Mouse (Mus musculus): Measurements from ENCODE around the gene Tjp1.
A peak's percentile ranks its signal among the peaks of the same experiment; 100 is the strongest.

The Tjp1 gene

DNA sequence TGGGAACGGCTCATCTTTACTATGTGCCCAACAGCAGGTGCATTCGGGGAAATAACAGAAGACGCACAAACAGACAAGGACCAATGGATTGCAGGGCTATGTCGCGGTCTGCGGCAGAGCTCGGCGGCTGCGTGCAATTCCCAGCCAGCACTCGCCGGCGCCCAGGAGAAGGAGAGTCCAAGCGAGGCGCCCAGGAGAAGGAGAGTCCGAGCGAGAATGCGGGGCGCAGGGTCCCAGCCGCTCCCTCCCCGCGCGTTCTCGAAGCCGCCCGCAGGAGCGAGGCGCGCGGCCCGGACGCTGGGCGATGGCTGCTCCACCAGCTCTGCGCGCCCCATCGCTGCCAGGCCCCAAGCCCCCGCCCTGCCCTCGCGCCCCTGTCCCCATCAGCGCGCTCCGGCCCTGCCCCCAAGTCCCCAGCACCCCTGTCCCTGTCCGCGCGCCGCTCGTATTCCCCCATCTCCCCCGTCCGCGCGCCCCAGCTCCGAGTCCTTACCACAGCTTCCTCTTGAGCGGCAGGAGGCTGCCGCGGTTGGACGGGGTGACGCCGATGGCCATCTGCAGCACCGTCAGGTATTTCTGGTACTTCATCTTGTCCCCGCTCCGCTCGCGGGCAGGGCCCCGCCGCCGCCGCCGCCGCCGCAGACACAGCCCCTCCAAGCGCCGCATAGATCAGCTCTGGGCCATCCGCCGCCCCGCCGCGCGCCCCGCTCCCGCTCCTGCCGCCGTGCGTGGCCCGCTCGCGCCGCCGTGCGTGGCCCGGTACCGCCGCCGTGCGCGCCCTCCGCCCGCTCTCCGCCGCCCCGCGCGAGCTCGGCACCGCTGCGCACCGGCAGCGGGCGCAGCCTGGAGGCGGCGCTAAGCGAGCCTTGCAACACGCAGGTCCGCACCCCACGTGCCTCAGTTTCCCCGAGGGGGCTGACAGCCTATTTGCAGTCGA lies at the start of gene Tjp1:
TSS of gene Tjp1 (minus strand) at position 711 of the 937 bp plus-strand sequence.
- no peak for DNase-seq (ENCODE audit: low spot score in 2 of 2)

DNA sequence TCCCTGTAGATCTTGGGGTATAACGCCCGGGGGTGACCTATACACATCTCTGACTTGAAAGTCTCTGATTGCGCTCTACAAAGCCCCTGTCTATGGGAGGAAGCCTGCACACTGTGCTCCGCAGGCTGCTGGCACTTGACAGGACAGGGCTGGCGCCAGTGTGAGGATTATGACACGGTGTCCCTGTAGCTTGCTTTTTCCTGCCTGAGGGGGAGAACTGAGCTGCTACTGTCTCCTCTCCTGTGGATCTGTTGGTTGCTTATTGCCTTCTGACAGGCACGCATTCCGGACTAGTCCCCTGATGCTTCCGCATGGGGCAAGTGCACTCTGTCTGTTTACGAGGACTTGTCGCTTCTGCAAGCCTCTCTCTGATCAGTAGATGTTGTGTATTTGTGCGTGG lies 49.5 kb upstream of the Tjp1 start:
- DNase-seq (ENCODE audit: low spot score in 2 of 2), result no peak

DNA sequence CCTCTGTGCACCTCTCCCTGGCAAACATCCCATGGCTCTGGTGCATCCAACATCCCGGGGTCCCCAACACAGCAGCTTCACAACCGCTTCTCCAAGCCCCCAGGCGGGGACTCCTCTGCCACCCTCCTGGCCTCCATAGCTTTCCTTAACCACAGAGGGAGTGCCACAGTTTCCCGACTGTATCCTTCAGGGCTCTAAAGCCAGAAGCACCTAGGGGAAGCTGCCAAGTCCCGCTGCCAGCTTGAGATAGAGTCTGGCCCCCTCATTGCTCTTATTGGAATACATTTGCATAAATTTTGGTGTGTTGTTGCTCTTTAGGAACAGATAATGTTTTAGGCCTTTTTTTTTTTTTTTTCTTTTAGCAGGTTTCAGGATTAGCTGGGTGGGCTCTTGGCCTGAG lies 45.1 kb upstream of the Tjp1 start:
- DNase-seq (ENCODE audit: low spot score in 2 of 2), result no peak

DNA sequence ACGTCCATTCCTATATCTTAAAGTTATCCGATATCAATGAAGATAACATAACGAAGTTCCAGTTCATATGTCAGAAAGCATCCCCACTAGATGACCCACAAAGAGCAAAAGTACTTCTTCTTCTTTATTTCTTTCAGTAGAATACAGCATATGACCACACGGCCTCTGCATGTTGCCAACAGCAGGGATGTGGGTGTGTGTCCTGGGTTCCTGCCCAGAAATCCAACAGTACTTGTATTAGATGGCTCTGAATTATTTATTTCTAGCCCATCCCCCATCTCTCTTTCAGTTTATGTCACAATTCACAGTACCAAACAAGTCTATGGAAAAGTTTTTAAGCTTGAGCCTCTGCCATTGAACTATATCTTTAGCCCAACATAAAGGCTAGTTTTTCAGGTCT lies 43.1 kb upstream of the Tjp1 start:
- no peak for DNase-seq (ENCODE audit: low spot score in 2 of 2)

DNA sequence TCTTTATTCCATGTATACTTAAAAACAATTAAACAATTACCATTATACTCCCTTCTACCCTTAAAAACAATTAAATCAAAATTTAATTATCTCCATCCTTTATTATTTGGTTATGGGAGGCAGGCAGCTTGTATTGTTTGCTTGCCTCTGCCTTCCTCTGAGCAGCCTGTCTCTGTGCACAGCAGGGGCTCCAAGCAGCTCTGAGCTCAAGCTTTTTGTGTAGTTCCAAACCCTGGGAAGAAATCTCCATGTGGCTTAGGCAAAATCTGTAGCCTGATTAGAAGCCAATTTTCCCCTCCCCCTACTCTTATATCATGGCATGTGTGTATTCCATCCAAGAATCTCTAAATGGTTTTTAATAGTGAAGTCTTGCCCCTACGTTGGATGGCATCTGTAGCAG lies 28.4 kb upstream of the Tjp1 start:
- DNase-seq (ENCODE audit: low spot score in 2 of 2), result no peak

DNA sequence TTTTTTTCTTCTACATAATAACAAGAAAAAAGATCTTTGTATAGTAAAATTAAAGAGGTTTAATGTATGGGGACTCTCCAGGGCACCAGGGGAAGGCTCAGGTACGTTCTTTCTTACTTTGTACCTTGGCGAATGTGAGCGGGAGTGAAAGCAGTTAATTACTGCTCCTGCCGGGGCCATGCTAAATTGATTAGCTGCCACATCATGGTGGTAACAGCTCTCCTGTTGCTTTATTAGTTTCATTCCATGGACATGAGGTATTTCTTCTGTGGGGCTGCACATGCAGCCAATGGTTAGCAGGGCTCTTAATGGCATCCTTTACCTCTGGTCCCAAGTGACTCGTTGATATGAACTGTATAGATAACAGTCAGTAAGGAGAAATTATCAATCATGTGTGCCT lies 18.2 kb upstream of the Tjp1 start:
- DNase-seq (ENCODE audit: low spot score in 2 of 2), result no peak

DNA sequence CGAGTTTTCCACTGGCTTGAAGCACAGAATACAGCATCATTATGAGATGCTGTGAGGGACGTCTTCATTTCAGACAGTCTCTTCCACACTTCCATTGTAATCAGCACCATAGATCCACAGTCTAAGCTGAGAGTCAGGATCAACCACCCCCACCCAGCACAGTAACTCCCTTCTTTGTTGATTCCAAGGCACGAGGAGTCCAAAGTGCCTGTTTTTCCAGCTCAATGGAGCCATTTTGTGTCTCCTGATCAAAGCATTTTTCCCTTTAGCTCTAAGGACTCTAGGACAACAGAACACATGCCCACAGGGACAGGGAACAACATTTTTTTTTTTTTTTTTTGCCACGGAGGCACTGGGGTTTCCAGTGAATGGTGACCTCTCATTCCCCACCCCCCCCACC lies 5.1 kb upstream of the Tjp1 start:
- DNase-seq (ENCODE audit: low spot score in 2 of 2), result no peak

DNA sequence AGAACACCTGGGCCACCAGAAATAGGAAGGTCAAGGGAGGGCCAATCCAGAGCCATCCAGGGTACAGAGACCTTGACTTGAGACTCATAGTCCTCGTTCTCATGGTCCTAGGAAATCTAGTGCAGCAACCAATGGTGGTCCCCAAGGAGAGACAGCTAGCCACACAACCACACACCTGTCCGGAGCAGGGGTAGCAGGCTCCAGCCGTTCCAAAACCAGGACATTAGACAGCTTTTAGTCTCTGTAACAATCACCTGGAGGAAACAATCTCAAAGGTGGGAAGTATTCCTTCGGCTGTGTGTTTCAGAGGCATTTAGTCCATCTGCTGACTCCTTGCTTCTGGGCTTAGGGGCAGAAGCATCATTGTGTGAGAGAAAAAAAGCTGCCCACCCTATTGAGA lies 4.5 kb downstream of the Tjp1 start:
- no peak for DNase-seq (ENCODE audit: low spot score in 2 of 2)

DNA sequence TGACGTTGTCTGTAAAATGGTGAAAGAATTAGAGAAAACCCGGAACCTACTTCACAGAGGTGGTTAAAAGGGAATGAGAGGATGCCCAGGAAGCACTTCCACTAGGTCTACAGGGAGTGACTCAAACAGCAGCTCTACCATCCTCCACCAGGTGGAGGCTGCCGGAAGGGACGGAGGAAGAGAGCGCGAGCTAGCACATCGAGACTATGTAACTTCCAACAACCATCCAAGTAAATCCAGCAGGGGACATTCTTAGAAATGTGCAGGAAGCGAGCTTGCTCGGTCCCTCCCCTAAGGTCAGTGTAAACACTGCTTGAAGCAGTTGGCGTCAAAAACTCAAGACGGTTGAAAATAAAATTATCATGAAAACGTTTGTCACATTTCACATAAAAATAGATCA lies 5.1 kb downstream of the Tjp1 start:
- DNase-seq (ENCODE audit: low spot score in 2 of 2), result no peak

DNA sequence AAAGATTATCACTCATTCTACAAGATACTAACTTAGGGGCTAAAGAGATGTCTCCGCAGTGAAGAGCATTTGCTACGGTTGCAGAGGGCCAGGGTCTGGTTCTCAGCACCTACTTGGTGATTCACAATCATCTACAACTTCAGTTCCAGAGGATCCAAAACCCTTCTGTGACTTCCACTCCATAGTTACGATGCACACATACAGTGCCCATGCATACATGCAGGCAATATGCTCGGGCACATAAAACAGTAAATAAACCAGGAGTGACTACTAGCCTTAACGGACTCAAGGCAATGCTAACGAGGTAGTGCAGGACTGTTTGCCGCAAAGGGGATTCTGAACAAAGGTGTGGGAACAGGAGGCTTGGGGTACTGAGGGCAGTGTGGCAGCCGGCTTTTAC lies 7.0 kb downstream of the Tjp1 start:
- DNase-seq (ENCODE audit: low spot score in 2 of 2), result no peak

DNA sequence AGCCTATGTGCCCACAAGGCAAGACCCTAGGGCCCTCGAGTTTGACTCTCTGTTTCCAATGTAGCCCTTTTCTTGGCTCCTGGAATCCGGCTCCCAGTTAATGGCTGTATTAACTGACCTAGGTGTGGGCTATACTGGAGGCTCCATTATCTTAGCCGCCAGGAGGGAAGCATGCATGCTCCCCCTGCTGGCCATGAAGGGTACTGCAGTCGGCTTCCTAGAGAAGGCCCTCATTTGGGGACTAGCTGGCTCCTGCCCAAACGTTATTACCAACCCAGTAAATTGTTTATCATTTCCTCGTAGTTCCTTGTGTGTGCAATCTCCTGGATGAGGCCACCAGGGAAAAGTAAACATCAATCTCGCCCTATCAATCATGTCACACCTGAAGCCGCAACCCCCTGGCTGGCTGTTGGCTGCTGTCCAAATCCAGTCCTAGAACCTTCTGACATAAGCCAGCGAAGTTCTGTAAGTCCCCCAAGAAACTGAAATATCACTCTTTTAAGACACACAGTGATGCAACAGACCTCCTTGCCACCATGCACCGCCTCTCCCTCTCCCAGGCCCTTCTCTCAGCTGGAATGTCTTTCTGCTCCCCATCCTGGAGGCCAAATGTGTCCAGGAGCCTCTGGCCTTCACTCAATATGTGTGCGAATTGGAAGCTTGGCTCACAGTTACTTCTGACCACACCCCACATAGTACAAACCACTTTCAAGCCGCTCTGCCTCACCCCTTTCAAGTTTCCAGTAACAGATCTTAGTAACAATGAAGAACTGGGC lies 7.6 kb downstream of the Tjp1 start:
- peak in 1 of 2 experiments; percentile 55 for DNase-seq (ENCODE audit: low spot score in 2 of 2)

DNA sequence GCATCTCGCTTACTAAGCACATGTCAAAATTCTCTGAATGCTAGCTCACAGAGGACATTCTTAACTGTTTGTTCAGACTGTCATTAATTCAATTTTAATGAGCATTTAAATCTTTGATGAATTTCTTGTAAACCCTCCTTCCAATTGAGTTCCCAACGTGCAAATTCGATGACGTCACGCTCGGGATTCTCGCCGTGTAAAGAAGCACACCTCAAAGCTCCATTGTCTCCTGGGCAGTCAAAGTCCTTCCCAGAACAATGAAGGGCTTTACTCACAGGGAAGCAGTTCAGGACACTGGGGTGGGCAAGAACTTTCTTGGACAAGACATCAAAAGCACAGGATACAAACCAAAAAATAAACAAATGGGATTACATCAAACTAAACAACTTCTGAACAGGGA lies 10.7 kb downstream of the Tjp1 start:
- no peak for DNase-seq (ENCODE audit: low spot score in 2 of 2)

DNA sequence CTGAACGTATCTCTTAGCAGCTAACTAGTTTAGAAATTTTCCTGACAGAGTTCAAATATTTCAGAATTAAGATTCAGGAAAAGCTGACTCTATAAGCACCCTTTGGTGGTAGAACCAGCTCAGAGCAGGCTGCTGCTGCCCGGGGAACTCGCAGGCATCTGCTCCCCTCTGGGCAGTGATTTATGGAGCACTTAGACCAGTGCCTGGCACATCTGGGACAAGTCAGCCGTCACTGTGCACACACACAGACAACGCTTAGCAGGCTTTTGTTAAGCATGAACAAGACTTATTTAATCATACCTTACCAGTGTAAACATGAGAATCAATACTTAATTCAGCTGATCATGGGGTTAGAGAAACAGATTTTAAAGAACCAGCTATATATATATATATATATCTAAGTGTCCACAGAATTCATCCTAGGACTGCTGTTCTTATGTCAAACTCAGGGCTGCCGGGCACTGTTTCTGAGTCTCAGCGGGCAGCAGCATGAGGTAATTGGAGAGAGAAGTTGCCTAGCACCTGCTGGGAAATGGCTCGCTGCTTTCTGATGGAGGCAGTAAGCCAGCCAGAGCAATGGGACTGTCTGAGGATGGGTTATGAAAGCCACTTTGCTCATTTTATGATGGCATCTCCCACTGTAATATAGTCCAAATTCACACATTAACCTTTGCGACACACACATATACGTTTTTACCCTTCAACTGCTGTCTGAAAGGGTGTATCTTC lies 14.0 kb downstream of the Tjp1 start:
- no peak for DNase-seq (ENCODE audit: low spot score in 2 of 2)

DNA sequence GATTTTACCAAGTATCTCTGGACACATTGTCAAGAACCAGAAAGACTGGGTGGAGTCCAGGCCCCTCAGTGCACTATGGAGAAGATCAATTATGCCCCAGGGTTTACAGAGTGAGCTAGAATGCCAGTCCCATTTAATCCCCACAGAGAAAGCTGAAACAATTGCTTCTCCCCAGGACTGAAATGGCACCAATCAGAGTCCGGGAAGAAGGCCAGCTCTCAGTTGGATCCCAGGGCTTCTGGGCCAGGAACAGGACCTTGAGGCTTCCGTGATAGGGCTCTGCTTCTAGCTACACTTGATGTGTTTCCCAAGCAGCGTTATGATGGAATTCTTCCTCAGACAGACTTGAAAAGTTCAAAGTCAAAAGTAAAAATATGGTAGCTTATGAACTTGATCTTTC lies 18.2 kb downstream of the Tjp1 start:
- DNase-seq (ENCODE audit: low spot score in 2 of 2), result no peak

DNA sequence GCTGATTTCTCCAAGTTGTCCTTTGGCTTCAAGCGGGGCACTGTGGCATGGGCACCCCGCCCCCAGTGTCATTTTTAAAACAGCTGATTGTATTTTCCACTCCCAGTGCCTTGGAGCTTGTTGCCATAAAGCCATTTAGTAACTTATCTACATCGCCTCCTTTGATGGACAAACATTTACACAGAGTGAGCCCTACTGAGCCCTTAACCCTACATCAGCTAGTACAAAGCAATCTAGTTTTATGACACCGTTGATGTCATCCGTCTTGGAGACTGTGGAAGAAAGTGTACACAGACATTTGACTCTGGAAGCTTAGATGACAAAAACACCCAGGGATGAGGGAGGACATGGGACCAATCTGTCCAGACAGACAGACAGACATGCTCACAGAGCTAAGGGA lies 20.2 kb downstream of the Tjp1 start:
- DNase-seq (ENCODE audit: low spot score in 2 of 2), result no peak

DNA sequence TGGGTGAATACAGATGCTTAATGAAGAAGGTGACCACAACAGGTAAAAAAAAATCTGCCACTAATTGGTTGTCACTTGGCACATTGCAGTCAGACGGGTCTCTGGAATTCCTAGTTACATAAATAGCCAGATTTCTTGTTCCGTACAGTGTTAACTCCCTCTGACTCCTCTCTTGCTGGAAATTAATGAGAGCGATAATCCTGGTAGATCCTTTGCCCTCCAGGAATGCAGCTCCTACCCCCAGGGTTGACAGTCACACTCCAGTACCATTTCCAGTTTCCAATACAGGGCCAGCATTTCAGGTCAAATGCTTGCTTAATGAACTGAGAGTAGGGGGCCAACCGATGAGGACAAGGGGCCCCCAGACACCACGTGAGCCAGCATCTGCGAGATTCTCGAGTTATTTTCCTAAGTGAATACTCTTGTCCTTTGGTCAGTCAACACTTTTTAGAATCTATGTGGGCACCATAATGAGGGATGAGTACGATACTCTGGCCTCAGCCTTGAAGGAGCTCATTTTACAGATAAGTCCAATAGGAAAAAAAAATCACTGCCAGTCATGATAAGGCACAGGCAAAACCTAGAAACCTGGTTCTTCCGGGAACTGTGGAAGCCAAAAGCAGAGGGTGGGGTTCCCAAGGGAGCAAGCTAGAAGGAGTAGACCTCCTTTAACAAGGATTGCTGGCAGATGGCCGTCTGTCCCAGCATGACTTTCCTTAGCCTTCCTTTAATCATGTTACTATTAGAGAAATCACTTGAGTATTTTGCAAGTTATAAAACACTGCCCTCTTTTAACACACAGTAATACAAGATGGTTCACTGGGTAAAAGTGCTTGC lies 24.9 kb downstream of the Tjp1 start:
- no peak for DNase-seq (ENCODE audit: low spot score in 2 of 2)

DNA sequence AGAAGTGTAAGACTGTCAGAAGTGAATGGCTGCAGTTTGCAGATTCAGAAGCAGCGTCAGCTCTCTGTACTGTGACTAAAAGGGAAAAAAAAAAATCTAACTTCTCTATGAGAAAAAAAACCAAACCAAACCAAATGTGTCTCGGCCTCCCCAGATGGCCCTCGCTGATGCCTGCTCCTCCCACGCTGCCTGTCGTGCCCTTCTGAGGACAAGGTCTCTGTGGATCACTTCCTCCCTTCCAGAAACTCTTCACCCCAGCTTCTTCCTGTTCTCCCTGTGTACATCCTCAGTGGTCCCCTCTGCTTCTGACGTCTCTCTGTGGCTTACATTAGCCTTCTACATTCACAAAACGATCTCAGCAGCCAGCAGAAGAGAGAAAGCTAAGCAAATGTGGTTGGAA lies 26.8 kb downstream of the Tjp1 start:
- DNase-seq (ENCODE audit: low spot score in 2 of 2), result no peak

DNA sequence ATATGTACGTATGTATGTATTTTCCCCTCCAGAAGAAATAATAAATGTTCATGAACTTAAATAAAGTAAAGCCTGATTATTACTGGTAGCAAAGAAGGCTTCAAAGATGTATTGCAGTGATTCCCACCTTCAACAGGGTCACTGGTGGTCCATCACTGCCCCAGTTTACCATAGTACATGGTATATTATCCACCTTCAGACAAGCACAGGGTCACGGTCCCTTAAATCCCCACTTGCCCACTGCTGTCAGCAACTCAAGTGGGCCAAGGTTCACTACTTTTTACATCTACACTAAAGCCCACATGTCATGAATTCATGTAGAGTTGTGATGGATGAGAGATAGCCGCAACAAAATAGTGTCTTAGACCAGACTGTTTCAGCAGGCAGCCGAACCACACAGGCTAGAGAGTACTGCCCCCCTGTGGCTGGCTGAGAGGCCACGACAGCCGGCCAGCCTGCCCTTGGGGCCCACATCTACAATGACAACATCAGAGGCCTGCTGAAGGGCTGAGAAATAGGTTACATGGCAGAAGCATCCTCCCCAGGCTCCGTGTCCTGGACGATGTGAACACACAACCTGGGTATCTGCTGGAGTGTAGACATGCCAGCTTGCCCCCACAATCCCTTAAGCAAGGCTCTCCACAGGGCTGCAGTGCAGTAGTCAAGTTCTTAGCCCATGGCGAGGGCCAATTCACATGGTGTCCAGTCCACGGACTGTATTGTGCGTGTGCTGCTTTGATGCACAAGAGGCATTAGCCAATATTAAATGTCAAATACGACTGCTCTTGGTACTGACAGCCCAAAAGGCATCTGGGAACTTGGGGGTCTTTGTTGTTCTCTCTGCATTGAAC lies 29.6 kb downstream of the Tjp1 start:
- no peak for DNase-seq (ENCODE audit: low spot score in 2 of 2)

DNA sequence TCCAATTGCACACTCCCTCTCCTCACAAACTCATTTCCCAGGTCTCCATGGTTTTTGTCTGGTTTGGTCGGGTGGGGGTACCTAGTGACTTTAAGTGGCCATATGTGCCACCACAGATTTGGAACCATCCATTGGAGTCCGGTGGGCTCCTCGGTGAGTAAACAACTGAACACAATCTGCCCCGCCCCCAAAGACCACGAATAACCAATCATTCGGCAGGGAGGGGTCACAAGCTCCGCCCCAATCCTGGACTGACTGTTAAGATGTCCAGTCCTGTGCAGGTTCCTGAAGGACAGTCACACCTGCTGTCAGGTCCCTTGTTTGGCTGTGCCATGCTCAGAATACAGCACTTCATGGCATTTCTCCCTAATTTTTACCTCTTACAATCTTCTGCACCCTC lies 37.1 kb downstream of the Tjp1 start:
- DNase-seq (ENCODE audit: low spot score in 2 of 2), result no peak

DNA sequence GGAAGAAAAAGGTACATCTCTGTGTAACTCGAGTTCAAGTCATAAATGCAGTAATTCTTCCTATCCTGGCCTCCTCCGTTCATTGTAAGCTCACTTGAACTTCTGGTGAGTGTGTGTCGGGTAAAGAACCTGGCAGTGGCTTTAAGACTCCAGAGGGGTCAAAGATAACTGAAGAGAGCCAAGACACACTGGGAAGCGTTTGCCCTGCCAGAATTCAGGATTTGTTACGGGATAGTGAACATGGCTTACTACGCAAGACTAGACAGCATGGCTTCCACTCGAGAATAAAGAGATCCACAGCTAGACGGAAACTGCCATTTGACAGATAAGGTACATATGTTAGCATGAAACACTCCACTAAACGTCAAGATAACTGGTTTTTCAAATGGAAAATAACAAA lies 37.8 kb downstream of the Tjp1 start:
- DNase-seq (ENCODE audit: low spot score in 2 of 2), result no peak

DNA sequence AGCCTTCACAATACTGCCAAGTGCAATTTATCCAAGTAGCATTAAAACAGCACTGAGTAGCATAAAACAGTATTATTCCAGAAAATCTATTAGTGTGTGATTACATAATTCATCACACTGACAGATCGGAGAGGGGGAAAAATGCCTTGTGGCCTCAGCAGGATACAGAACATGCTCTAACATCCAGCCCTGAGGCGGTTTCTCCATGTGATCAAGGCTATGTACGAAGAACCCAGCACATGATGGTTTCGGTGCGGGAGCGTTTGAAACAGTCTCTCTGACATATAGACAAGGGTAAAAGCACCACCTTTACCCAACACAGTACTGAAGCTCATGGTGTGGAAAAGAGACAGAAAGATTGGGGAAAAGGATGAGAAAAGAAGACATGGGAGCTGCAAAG lies 38.4 kb downstream of the Tjp1 start:
- no peak for DNase-seq (ENCODE audit: low spot score in 2 of 2)

Data from thymus, postnatal 10 days (tissue).